Mouse (Mus musculus): ENCODE results near the gene Slamf9.
A peak's percentile ranks its signal among the peaks of the same experiment; 100 is the strongest.

The Slamf9 gene

GRCm38 (mm10) chr1:172490261-172490661 lies 15.1 kb downstream of the Slamf9 start:
- peak; percentile 90 for DNase-seq (ENCODE audit: low spot score)

- no peak for DNase-seq (ENCODE audit: low spot score)
These were observed 16.9 kb downstream of the Slamf9 start for GRCm38 (mm10) chr1:172492047-172492446.

DNA sequence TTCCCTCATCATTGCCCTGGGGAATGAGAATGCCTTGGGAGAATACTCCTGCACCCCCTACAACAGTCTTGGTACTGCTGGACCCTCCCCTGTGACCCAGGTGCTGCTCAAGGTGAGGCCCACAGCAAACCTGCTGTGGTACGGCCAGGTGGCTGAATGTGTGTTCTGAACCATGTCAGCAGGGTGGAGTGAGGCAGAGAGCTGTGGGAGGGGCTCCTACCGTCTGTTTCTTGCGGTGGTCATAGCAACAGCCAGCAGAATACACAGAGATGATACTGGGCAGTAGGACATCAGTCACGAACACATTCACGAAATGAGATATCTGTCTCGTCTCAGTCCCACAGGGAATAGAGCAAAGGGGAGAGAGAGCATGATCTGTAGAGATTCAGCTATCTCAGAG lies 18.4 kb downstream of the Slamf9 start:
- DNase-seq (ENCODE audit: low spot score), result no peak

DNA sequence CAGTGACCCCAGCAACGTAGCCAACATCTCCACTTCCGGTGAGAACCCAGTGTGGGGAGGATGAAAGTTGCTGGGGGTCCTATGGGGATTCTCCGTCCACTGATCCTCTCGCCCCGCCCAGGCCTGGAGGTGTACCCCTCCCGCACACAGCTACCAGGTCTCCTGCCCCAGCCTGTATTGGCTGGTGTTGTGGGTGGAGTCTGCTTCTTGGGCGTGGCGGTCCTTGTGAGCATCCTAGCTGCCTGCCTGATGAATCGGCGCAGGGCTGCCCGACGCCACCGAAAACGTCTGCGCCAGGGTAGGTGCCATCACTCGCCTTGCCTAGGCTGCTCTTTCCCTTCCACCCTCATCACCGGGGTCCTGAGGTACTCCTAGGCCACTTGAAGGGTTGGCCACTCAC lies 20.9 kb downstream of the Slamf9 start:
- DNase-seq (ENCODE audit: low spot score), result no peak

GRCm38 (mm10) chr1:172497428-172497827 lies 22.3 kb downstream of the Slamf9 start:
- DNase-seq (ENCODE audit: low spot score), result no peak

GRCm38 (mm10) chr1:172499765-172500441 lies 24.7 kb downstream of the Slamf9 start, which contains the start of gene Tagln2:
Gene Tagln2, plus strand, starts transcription at chr1:172500047.
- DNase-seq (ENCODE audit: low spot score), result peak; percentile 86

DNA sequence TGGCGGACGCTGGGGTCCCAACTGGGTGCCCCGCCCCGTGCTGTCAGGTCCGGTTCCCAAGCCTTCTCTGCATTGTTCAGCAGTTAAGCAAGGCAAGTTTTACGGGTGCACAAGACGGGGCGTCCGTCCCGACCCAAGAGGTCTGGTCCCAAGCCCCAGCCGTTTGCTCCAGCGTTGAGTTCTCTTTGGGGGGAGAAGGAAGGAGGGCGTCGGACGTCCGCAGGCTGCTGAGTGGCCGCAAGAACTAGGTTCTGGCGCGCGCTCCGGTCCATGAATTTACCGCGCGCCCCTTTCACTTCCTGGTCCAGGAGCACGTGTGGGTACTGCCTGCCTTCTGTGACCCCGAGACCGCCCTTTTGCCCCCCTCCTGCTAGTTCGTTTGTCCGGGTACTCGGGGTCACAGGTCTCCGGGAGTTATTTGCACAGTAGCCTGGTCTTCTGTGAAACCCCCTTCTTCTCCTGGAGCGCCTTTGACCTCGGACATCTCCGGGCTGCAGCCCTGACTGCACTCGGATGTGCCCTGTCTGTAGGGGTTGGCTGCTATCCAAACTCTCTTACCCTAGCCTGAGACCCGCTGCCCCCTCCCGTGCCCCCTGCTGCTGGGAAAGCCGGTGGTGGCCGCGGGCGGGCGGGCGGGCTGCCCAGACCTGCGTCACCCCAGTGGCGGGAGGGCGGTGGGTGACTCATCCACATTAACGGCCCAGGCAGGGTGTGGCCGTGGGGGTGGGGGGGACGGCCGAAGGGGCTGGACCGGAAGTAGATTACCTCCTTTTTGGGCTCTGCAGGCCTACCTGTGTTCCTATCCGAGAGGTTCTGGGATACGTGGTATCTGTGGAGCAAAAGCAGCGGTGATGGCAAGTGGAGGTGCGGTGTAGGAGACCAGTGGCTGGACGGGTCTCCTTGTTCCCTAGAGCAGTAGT lies 25.6 kb downstream of the Slamf9 start:
- peak; percentile 54 for DNase-seq (ENCODE audit: low spot score)

DNA sequence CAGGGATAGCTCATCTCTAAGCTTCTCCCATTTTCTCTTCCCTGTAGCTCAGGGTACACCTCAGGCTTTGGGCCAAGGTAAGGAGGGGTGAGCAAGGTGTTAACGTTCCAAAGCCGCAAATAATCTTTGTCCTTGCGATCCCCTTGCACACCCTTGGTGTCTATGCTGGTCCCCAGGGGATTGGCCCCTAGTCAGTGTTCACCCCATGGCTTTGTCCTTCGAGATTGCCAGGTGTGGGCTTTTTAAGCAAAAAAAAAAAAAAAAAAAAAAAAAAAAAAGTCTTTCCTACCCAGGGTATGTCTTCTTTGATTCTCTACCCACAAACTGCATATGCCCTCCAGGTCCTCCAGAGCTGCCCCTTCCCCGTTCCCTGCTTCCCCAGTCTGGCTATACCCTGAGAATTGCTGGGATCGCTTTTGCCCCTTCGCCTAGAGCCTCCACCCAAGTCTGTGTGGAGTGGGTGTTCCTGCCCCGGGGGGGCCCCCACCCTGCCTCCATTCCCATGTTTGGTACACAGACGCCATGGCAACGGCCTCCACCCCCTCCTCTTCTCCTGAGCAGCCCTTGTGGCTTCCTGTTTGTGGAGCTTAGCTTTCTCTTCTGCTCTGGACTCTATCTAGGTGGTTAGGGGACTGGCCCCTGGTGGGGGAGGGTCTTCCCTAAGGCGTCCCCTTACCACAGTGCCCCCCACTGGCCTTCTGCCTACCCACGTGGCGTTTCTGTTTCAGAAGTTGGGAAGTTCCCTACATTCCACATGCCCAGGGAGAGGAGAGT lies 26.4 kb downstream of the Slamf9 start:
- no peak for DNase-seq (ENCODE audit: low spot score)

DNA sequence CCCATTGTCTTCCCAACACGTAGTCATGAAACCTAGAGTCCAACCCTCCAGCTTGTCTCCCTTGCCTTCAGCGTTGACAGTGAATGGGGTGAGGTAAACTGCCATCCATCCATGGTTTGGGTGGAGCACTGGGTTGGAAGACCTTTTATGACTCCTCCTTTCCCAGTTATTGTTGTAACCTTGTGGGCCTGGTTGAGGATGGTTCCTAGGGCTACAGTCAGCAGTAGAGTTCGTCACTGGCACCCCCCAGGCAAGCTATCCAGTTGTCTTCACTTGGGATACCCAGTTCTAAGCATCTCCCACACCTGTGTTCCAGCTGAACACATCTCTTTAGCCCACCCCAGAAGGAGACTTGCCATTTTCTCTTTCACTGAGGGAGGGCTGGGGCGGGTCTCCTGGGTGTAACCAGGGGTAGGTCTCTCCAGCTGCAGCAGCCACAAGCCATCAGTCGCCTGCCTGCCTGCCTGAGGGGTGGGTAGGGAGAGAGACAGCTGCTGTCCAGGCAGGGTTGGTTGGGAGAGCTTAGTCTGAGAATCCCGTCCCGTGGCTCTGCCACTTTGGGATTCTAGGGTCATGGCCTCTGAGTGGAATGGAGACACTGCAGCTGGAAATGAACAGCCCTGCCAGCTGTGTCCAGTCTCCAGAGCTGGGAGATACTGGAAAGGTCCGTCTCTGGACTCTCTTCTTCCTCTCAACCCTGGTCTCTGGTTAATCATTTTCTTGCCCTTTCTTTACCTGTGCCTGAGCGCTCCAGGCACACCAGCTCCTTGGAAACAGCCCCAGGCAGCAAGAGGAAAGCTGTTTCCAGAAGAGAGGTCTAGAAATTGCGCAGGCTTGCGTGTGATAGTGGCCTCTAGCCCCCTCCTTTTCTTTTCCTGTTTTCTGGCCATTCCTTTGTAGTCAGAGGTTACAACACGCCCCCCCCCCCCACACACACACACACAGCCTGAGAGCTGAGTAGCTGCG lies 27.3 kb downstream of the Slamf9 start:
- no peak for DNase-seq (ENCODE audit: low spot score)

DNA sequence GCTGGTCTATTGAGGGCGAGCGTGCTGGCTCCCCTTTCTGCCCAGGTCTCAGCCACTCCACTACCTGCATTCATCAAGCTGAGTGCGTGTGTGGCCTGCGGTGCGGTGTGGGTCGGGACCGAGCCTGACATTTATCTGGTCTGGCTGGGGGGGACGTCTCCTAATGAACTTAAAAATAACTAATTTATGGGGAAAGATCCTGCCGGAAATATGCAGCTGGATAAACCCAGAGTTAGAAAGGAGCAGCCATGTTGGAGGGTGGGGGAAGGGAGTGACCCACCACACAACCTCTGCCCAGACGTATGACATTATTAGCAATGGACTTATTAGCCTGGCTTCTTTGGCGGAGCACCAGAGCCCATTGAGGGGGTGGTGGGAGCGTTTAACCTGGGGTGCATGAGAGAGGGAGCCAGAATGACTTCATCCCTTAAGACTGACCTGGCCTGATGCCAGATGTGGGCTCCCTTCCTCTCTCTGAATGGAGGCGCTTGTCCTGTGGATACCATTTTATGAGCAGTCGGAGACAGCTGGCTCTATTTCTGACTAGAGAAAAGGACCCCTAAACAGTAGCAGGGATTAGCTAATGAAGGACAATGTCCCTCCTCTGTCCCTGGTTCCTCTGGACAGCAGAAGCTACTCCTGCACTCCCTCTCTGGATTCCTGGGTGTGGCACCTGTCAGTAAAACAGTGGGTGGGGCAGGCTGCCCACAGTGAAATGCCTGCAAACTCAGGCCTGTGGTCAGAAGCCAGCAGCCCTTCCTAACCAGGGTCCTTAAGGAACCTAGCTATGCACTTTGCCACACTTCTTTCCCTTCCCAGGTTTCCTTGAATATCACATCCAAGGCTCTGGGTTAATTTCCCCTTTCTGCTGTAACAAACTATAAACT lies 28.2 kb downstream of the Slamf9 start:
- DNase-seq (ENCODE audit: low spot score), result no peak

DNA sequence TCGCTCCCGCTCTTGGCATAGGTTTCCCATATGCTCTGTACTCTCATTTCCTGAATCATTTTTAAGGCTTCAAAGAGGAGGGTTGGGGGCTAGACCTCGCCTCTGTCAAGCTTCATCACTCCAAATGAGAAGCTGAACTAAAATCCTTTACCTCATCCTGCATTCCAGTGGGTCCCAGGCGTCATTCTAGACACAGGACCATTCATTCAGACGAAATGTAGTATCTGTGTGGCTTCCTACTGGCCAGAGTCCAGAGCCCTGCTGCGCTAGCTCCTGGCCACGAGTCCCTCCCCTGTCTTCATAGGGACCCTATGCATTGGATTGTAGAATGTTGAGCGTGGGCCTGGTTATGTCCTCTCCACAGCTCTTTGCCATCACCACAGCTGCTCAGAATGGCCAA lies 29.6 kb downstream of the Slamf9 start:
- no peak for DNase-seq (ENCODE audit: low spot score)

DNA sequence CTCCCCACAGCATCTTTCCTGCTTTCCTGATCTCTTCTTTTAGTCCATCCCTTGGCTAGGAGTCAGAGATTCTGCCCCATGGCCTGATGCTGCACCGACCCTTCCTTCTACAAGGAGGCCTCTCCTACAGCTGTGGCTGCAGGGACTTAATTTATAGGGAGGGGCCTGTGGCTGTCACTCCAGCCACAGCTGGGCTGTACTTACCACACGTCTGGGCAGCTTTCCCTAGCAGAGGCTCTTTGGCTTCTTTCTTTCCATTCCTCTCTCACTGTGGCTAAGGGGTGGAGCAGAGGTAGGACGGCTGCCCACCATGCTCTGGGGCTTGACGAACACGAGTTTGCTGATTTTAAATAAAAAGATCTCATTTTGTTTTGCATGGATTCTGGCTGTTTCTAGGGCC lies 31.8 kb downstream of the Slamf9 start:
- no peak for DNase-seq (ENCODE audit: low spot score)

GRCm38 (mm10) chr1:172507701-172508100 lies 32.5 kb downstream of the Slamf9 start:
- DNase-seq (ENCODE audit: low spot score), result no peak

DNA sequence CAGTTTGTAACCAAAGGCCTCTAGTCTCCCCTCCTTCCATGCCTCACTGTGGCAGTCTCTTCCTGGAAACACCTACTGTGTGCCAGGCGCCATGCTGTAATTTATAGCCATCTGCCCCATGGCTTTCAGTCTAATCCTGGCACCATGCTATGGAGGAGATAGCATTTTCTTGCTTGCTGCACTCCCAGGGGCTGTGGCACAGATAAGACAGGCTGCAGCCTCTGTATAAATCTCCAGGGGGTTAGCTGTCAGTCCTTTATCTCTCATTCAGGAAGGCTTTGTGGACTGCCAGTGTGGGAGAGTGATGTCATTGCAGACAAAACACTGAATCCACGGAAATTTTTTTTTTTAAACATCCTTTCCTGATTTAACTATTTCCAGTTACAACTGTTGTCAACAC lies 33.0 kb downstream of the Slamf9 start:
- DNase-seq (ENCODE audit: low spot score), result no peak

- no peak for DNase-seq (ENCODE audit: low spot score)
These were observed 34.1 kb downstream of the Slamf9 start for GRCm38 (mm10) chr1:172509235-172509634.

DNA sequence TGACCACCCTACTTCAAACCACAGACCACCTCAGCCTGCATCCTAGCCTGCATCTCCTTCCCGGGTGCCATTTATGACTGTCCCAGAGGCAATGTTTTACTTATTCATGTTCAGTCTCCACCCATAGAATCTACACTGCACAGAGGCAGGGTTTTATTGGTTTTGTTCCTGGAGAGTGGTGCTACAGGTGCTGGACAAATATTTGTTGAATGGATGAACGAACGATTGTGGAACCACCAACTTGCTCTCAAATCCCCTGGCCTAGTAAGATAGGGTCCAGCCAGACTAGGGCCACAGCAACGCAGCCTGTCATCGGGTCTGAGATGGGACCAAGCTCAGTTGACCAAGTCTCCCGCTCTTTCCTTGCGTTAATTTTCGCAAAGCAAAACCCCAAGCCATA lies 34.8 kb downstream of the Slamf9 start:
- DNase-seq (ENCODE audit: low spot score), result no peak

GRCm38 (mm10) chr1:172510421-172510972 lies 35.3 kb downstream of the Slamf9 start:
- DNase-seq (ENCODE audit: low spot score), result no peak

- peak; percentile 49 for DNase-seq (ENCODE audit: low spot score)
These were observed 37.8 kb downstream of the Slamf9 start for GRCm38 (mm10) chr1:172512962-172513361.

GRCm38 (mm10) chr1:172513525-172514212 lies 38.5 kb downstream of the Slamf9 start:
- DNase-seq (ENCODE audit: low spot score), result no peak

- no peak for DNase-seq (ENCODE audit: low spot score)
These were observed 39.0 kb downstream of the Slamf9 start for GRCm38 (mm10) chr1:172514213-172514529.
